Mouse (Mus musculus) B cell, adult (primary cell): ENCODE measurements around the gene Map4k5. TPM values are rescaled to one million over a fixed set of nuclear protein-coding genes. Genes with fewer than 3 reads are reported as not detected.

Experiments
- total RNA-seq: library from RNA; stranded (reverse); gene quantifications from 4 replicates; pipeline ENCODE4 v1.2.4, GENCODE M21; 2023; ENCODE audit not compliant: inconsistent age

Map4k5 gene
- 54.0 to 66.1 TPM (median 58.5 TPM) in 4 replicates for total RNA-seq

GRCm38 (mm10) chr12:69892371-69893251 lies at the start of gene Map4k5, which contains the start of gene Atl1:
TSS of gene Map4k5 (minus strand) at chr12:69893200.
TSS of gene Atl1 (plus strand) at chr12:69892614.

GRCm38 (mm10) chr12:69790530-69791505 lies 102.2 kb downstream of the Map4k5 start, which contains the start of gene Cdkl1:
TSS of gene Cdkl1 (minus strand) at chr12:69791267.

Other genes with a start within 250 kb of the Map4k5 start
- gene Sos2, start 211.3 kb downstream of the Map4k5 start, total RNA-seq, result 23.8 to 29.9 TPM (median 28.6 TPM) in 4 replicates
- gene L2hgdh, start 168.3 kb downstream of the Map4k5 start, total RNA-seq, result 6.4 to 12.0 TPM (median 9.0 TPM) in 4 replicates
- 6.7 to 10.4 TPM (median 10.0 TPM) in 4 replicates for gene Atp5s, start 168.2 kb downstream of the Map4k5 start, total RNA-seq
- 11.0 to 15.4 TPM (median 13.5 TPM) in 4 replicates for gene Cdkl1, start 101.9 kb downstream of the Map4k5 start, total RNA-seq
- 2.0 to 4.0 TPM (median 3.5 TPM) in 4 replicates for gene Atl1, start 586 bp downstream of the Map4k5 start, total RNA-seq
- gene Sav1, start 93.8 kb upstream of the Map4k5 start, total RNA-seq, result 39.5 to 49.2 TPM (median 47.8 TPM) in 4 replicates
- 82.0 to 91.0 TPM (median 89.8 TPM) in 4 replicates for gene Nin, start 220.5 kb upstream of the Map4k5 start, total RNA-seq